Mouse (Mus musculus) intestine, embryonic 15.5 days (tissue): Measurements from ENCODE around the gene Taf1a. TPM values are rescaled to one million over a fixed set of nuclear protein-coding genes. Genes with fewer than 3 reads are reported as not detected.
"Not testable (repeated sequence)": the region's sequence is repeated elsewhere in the genome, so short reads cannot be mapped to it uniquely, and the experiment has no call there.

Source experiments
- ATAC-seq: fragments of 200-750 bp; cut with Nextera tagmentation; 2 replicates; pipeline ENCODE4 v1.8.0; 2017; ENCODE audit warnings: moderate TSS enrichment, moderate library complexity
- H3K27ac ChIP-seq: fragments of 300-500 bp; sonication (generic); 2 replicates; pipeline ENCODE4 v1.5.1; 2015; ENCODE audit warnings: mild to moderate bottlenecking, inconsistent platforms
- H3K27me3 ChIP-seq: fragments of 300-500 bp; sonication (generic); replicated peaks from 2 replicates; pipeline ENCODE4 v1.6.1; 2015; ENCODE audit warnings: inconsistent platforms
- H3K36me3 ChIP-seq: fragments of 300-500 bp; sonication (generic); 2 replicates; pipeline ENCODE4 v1.6.1; 2015; ENCODE audit warnings: inconsistent platforms
- H3K4me1 ChIP-seq: fragments of 300-500 bp; sonication (generic); replicated peaks from 2 replicates; pipeline ENCODE4 v1.6.1; 2015; ENCODE audit warnings: inconsistent platforms
- H3K4me2 ChIP-seq: fragments of 300-500 bp; sonication (generic); replicated peaks from 2 replicates; pipeline ENCODE4 v1.6.1; 2015; ENCODE audit warnings: mild to moderate bottlenecking, inconsistent platforms
- H3K4me3 ChIP-seq: fragments of 300-500 bp; sonication (generic); replicated peaks from 2 replicates; pipeline ENCODE4 v1.5.1; 2015; ENCODE audit warnings: inconsistent platforms
- H3K9ac ChIP-seq: fragments of 300-500 bp; sonication (generic); 2 replicates; pipeline ENCODE4 v1.6.1; 2015; ENCODE audit warnings: inconsistent platforms
- H3K9me3 ChIP-seq: fragments of 300-500 bp; sonication (generic); 2 replicates; pipeline ENCODE4 v1.6.1; 2016; ENCODE audit warnings: inconsistent platforms
- WGBS: fragments of 180-500 bp; shearing (Covaris S2); methylation state at CpG from one replicate; pipeline ENCODE4 v1.1.7; 2015; 5-methylcytosine and 5-hydroxymethylcytosine counted together
- polyA plus RNA-seq: library from polyadenylated mRNA; unstranded; fragments of >200 nt; fragmentation: Nextera tagmentation; extraction: Ambion mirVana; gene quantifications from 2 replicates; pipeline ENCODE4 v1.2.1, GENCODE M21; 2015

Taf1a gene
- 17.9 TPM in 2 replicates for polyA plus RNA-seq

DNA sequence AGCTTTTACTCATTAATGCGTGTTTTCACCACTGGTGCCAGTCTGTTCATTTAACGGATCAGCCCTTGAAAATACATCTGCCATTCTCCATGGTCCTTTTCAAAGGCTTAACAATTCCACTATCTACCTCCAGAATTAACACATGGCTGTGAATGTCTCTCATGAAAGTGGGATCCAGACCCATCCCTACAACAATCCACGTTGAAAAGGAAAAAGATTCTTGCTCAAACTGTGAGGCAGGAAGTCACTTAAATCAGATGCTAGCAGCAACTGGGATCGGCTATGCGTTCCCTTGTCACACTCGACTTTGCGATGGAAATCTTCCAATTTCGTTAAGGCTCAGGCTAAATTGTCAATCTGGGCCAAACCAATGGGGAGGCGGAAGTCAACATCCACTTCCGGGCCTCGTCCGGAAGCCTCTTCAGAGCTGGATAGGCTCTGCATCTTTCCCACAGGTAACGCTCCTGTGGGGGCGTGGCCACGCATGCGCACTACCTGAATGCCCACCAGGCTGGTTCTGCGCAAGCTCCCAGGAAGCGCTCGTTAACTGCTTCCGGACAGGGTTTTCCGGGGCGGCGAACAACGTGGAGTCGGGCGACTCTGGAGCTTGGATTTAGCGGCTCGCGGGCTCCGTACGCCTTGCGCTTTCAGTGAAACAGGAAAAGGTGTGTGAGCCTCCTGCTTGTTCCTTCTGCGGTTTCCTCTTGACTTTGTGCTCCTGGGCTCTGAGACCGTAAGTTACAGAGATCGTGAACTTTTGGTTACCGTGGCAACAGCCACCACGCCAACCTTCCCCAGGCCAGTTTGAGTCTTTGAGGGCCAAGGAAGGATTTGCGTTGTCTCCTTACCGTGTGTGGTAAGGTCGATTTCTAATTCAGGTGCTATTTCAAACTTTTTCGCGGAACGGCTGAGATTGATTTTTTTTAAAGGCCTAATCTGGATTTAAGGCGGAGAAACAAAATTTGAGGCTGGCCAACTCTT lies at the start of gene Taf1a:
TSS of gene Taf1a (plus strand) at position 556 of the 981 bp plus-strand sequence.
- peak within 1 kb of the TSS; percentile 36 for H3K9ac ChIP-seq
- 0 out of 2 replicates have a peak within 1 kb of the TSS, but pooled peaks have one; percentile 27 for H3K27ac ChIP-seq
- peak within 1 kb of the TSS; percentile 57 for H3K4me2 ChIP-seq
- no peaks in the 10 kb centered on the region for H3K9me3 ChIP-seq
- peaks cover 4% of the 10 kb centered on the region; the same call in 1 of the 2 replicates for H3K4me1 ChIP-seq
- peak within 1 kb of the TSS; percentile 60 for H3K4me3 ChIP-seq
- H3K36me3 ChIP-seq: no peaks in the 10 kb centered on the region
- peak; percentile 100 for ATAC-seq
- WGBS: 5% methylated on average over 44 of the region's 44 CpGs
- H3K27me3 ChIP-seq: no peaks in the 10 kb centered on the region

DNA sequence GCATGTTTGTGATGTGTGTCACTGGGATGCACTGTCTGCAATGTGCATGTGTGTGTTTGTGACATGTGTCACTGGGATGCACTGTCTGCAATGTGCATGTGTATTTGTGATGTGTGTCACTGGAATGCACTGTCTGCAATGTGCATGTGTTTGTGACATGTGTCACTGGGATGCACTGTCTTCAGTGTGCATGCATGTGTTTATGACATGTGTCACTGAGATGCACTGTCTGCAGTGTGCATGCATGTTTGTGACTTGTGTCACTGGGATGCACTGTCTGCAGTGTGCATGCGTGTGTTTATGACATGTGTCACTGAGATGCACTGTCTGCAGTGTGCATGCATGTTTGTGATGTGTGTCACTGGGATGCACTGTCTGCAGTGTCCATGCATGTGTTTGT lies 45.9 kb upstream of the Taf1a start:
- H3K36me3 ChIP-seq: peaks cover 17% of the 10 kb centered on the region
- not testable (repeated sequence) for H3K9ac ChIP-seq, H3K27me3 ChIP-seq, H3K27ac ChIP-seq, H3K4me3 ChIP-seq, H3K9me3 ChIP-seq, ATAC-seq, H3K4me2 ChIP-seq, H3K4me1 ChIP-seq
- WGBS: 97% methylated on average over 1 of the region's 1 CpGs

DNA sequence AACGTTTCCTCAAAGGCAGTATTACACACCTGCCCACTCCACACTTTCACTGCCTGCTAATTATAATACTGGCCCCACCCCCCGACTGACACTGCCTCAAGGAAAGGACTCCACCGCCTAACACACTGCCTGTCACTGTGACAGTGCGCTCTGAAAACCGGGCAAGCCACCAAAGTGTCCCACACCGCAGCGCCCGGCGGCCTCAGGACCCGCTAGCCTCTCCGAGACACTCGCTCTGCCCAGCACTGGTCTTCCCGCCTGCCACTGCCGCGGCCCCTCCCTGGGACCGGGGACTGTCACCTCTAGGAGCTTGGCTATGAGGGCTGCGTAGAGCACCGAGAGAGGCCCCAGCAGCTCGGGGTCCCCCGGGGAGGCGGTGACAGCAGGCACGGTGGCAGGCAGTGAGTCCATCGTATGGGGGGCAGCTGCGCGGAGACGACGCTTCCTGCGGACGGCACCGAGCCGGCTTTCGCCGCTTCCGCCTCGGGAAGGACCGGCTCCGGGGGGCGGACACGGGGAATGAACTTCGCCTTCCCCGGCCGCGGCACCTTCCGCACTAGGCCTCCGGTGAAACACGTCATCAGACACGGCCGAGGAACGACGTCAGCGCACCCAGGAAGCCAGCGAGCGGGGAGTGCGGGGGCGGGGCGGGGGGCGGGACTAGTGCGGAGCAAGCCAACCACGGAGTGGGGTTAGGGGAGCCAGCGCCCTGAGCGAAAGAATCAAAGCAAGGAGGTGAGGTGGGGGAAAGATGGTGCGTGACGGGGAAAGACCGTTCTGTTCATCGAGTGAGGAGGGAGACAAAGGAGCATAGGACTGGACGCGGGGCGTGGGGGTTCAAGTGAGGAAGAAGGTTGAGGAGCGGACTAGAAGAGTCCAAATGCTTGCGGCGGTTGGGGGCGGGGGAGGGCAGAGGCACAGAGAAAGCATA lies 43.6 kb upstream of the Taf1a start:
- peak overlapping the region; percentile 84 for H3K27ac ChIP-seq
- H3K4me3 ChIP-seq: peak overlapping the region; percentile 97
- no peaks in the 10 kb centered on the region; the same call in 1 of the 2 replicates for H3K4me1 ChIP-seq
- H3K9ac ChIP-seq: peak overlapping the region; percentile 92
- H3K9me3 ChIP-seq: no peaks in the 10 kb centered on the region
- H3K36me3 ChIP-seq: peaks cover 24% of the 10 kb centered on the region
- WGBS: under 1% methylated on average over 72 of the region's 72 CpGs
- no peaks in the 10 kb centered on the region for H3K27me3 ChIP-seq
- peak overlapping the region; percentile 88 for H3K4me2 ChIP-seq
- peak; percentile 99 for ATAC-seq

DNA sequence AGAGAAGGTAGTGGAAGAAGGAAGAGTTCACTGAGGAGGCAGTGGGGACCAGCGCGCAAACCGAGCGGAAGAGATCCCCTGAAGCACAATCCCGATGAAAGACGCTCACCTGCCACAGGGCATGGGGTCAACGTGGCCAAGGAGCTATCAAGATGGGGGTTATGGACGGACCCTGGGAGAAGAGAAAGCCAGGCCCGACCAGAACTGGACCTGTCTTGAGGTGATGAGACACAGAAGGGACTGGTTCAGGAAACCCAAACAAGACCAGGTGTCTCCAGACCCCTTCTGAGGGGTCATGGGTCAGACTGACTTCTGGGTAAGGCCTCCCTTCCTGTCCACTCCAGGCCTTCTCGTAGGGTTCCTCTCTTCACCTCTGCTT lies 43.0 kb upstream of the Taf1a start:
- Histone ChIP-seq H3K36me3 (peaks cover 24% of the 10 kb centered on the region), H3K9me3 (no peaks in the 10 kb centered on the region), H3K27ac (peak overlapping the region; percentile 18; the same call in 1 of the 2 replicates), H3K4me1 (no peaks in the 10 kb centered on the region; the same call in 1 of the 2 replicates), H3K27me3 (no peaks in the 10 kb centered on the region), H3K4me2 (peak overlapping the region; percentile 88), H3K4me3 (peak overlapping the region; percentile 97), H3K9ac (peak overlapping the region; percentile 92)
- 4% methylated on average over 10 of the region's 10 CpGs for WGBS
- ATAC-seq: no peak

DNA sequence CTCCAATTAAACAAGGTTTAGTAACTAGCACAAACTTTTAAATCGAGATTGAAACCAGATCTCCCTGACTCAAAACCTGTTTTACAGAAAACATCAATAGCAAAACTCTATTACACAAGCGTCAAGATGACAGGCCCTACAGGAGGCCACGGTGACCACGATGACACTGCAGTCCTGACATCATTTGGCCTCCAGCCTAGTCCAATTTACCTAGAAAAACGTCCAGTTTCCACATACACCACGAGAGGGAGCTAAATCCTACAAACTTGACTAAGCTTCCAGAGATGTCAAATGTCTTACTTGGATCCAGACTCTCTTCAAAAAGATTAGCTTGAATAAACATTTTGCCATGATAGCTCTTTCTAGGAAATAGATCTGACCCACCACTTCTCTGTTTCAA lies 38.9 kb upstream of the Taf1a start:
- Histone ChIP-seq H3K9ac (no peak overlapping the region), H3K27me3 (no peaks in the 10 kb centered on the region), H3K36me3 (peaks cover 22% of the 10 kb centered on the region), H3K27ac (no peak overlapping the region), H3K4me2 (no peak overlapping the region), H3K9me3 (no peaks in the 10 kb centered on the region), H3K4me3 (no peak overlapping the region), H3K4me1 (no peaks in the 10 kb centered on the region; the same call in 1 of the 2 replicates)
- no peak for ATAC-seq
- WGBS: 22% methylated on average over 6 of the region's 6 CpGs

DNA sequence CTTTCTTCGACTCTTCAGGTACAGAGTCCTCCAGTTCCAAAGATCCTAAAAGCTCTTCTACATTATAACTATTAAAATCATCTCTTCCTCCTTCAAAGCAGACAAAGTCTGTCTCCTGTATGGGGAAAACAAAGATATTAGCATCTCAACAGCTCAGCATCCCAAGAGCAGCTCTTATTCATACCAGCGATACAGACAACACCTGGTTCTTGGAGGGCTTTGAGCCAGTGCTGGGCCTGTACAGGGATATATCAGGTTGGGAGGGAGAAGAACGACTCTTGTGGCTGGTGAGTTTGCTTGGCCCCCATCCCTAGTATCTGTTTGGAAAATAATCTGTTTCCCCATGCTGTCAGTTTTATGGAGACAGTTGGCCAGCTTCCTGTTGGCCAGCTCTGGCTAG lies 29.9 kb upstream of the Taf1a start:
- Histone ChIP-seq H3K4me3 (no peak overlapping the region), H3K4me1 (no peaks in the 10 kb centered on the region), H3K27me3 (no peaks in the 10 kb centered on the region), H3K4me2 (no peak overlapping the region), H3K9me3 (no peaks in the 10 kb centered on the region), H3K36me3 (peaks cover 36% of the 10 kb centered on the region), H3K27ac (no peak overlapping the region), H3K9ac (no peak overlapping the region)
- 86% methylated on average over 3 of the region's 3 CpGs for WGBS
- no peak for ATAC-seq

DNA sequence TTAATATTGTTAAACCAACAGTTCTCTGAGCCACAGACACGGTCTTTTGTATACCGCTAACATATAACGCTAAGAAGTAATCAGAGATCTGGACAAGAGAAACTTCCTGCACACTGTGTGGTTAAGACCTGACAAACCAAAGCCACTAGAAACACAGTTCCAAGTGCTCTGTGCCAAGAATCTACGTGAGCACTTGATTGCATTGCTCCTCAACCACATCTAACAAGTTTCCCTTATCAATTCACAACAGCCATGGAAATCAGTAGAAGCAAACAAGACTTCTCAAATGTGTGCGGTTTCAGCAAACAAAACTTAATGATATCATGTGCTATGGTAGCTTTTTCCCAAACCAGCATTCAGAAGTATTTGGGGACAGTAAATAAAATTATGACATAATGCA lies 26.5 kb upstream of the Taf1a start:
- Histone ChIP-seq H3K36me3 (peaks cover 37% of the 10 kb centered on the region), H3K9ac (no peak overlapping the region), H3K4me1 (no peaks in the 10 kb centered on the region), H3K27me3 (no peaks in the 10 kb centered on the region), H3K4me3 (no peak overlapping the region), H3K9me3 (no peaks in the 10 kb centered on the region), H3K27ac (no peak overlapping the region), H3K4me2 (no peak overlapping the region)
- WGBS: 83% methylated on average over 5 of the region's 5 CpGs
- ATAC-seq: no peak

DNA sequence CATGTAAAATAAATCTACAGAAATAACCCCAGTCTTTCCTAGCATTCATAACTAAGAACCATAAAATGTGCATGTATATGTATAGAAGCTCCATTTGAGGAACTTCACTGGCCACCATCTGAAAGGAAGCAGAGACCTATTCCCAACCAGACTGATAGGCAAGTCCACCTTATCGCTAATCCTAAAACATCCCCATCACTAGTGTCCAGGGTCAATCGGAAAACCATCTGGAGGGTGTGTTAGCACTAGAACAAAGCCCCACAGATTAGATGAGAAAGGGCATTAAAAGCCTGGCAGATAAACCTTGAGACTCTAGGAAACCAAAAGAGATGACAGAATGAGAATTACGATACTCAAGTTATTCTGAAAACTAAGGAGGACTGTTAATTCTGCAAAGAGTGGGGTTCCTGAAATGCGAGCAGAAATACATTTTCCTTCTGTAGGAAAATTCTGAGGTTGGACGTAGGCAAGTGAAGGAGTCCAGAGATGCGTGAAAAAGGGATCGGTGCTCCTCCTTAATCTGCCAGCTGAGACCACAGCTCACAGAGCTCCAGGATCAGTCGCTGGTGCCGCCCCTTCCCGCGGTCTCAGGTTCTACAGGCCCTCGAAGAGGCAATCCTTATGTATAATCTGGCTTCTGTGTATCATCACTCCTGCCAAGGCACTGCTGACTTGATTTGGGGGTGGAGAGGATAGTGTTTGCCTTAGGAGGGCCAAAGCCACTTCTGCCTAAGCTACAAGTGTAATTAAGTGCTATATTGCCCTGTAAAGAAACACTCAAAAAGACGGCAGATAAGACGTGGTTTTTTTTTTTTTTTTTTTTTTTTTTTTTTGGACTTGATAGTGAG lies 25.8 kb upstream of the Taf1a start:
- H3K9ac ChIP-seq: no peak overlapping the region
- no peak for ATAC-seq
- H3K9me3 ChIP-seq: no peaks in the 10 kb centered on the region
- no peaks in the 10 kb centered on the region for H3K27me3 ChIP-seq
- no peak overlapping the region for H3K4me3 ChIP-seq
- 0 out of 2 replicates have a peak, but pooled peaks cover 5% of the 10 kb centered on the region for H3K4me1 ChIP-seq
- no peak overlapping the region for H3K4me2 ChIP-seq
- 59% methylated on average over 14 of the region's 14 CpGs for WGBS
- H3K36me3 ChIP-seq: peaks cover 32% of the 10 kb centered on the region
- H3K27ac ChIP-seq: no peak overlapping the region

DNA sequence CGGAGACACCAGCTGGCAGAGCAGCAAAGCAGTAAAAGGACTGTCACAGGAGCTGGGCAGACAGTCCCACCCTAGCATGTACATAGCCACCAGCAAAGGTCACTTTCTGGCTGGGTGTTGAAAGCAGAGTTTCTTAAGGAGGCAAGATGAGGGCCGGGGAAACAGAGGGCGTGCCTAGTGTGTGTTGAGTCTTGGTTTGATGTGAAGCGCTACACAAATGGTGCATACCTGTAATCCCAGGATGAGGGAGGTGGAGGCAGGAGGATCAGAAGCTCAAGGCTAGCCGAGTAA lies 25.3 kb upstream of the Taf1a start:
- WGBS: 69% methylated on average over 5 of the region's 5 CpGs
- Histone ChIP-seq H3K9me3 (no peaks in the 10 kb centered on the region), H3K4me2 (no peak overlapping the region), H3K27me3 (no peaks in the 10 kb centered on the region), H3K9ac (no peak overlapping the region), H3K36me3 (peaks cover 26% of the 10 kb centered on the region), H3K27ac (no peak overlapping the region), H3K4me1 (peaks cover 10% of the 10 kb centered on the region), H3K4me3 (no peak overlapping the region)
- ATAC-seq: peak; percentile 89

DNA sequence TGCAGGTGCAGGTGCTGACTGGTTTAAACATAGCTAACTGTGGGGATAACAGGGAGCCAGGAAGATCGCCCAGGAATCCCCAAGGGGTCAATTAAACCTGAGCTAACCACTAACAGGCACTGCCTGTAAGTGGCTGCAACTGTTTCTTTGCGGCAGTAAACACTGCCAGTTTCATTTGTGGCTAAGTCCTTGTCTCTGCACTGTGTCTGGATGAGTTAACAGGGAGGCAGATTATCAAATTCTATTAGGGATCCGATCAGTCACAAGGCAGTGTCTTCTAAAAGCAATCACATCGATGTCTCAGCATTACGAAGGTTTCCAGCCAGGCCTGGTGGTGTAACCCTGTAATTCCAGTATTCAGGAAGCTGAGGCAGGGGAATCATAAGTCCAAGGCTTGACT lies 22.4 kb upstream of the Taf1a start:
- H3K9ac ChIP-seq: no peak overlapping the region
- H3K4me2 ChIP-seq: no peak overlapping the region
- no peak overlapping the region for H3K4me3 ChIP-seq
- 80% methylated on average over 5 of the region's 5 CpGs for WGBS
- no peaks in the 10 kb centered on the region for H3K9me3 ChIP-seq
- ATAC-seq: no peak
- H3K27me3 ChIP-seq: no peaks in the 10 kb centered on the region
- no peak overlapping the region for H3K27ac ChIP-seq
- H3K4me1 ChIP-seq: peaks cover 10% of the 10 kb centered on the region
- peaks cover 12% of the 10 kb centered on the region; the same call in 1 of the 2 replicates for H3K36me3 ChIP-seq

DNA sequence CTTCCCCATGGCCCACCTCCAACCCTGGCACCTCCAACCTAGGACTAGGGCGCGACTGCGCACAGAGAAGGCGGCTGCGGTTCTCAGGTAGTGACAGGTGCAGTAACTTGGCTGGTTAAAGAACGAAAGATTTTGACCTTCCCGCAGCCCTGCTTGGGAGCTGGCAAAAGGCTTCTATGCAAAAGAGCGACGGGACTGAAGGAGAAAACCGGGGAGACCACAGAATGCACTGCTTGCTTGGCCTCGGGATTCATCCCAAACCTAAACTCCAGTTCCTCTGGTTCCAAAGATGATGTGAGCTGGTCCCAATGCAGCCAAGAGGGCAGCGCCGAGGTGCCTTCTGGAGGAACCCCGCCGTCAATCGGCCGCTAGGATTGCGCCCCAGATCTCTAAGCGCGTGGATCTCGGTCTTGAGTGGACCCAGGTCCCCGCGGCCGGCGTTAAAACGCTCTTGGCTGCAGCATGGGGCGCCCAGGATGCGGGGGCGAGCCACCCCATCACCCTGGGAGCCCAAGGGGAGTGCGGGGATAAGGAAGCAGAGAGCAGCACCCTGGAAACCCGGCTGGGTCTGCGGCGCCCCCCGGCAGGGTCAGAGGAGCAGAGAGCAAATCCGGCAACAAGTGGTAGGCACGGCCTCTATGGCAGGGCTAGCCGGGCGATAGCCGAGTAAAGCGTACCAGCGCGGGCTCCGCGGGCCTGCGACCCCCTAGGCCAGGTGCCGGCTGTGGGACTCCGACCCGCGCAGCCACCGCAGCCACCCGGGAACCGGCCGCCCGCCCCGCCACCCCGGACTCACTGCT lies 20.0 kb upstream of the Taf1a start:
- Histone ChIP-seq H3K27ac (peak overlapping the region; percentile 60; the same call in 1 of the 2 replicates), H3K36me3 (peaks cover 11% of the 10 kb centered on the region; the same call in 1 of the 2 replicates), H3K4me3 (peak overlapping the region; percentile 89), H3K9me3 (no peaks in the 10 kb centered on the region), H3K4me1 (peaks cover 10% of the 10 kb centered on the region), H3K9ac (peak overlapping the region; percentile 86), H3K4me2 (peak overlapping the region; percentile 89), H3K27me3 (no peaks in the 10 kb centered on the region)
- WGBS: under 1% methylated on average over 56 of the region's 56 CpGs
- ATAC-seq: peak; percentile 78
